9 mouse cellular contexts compared by ENCODE assay signal in the genomic region with DNA sequence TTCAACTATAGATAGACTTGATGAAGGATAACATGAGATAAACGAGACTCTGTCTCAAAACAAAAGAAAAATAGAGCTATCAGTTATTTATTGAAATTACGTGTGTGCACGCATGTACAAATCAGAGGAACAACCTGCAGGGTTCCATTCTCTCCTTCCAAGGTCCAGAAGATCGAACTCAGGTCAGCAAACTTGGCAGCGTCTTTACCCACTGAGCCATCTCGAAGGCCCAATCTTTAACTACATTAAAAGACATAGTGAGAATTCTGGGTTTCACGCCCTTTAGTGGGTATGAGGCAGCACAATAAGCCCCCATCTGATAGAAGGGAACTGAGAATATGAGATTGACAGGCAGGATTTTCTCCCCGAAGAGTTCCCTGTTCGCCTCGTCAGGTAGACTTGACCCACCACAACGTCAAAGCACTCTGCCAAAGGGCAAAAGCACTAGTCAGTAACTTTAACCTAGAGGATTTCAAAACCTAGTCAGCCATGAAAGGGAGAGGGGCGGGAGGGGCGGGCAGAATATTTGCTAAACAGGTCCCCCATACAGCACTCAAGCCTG. TPM values are rescaled to one million over a fixed set of nuclear protein-coding genes. Genes with fewer than 3 reads are reported as not detected.
A peak's percentile ranks its signal among the peaks of the same experiment; 100 is the strongest.
DNase-seq lines count a peak whose midpoint lies in the region; ATAC-seq lines count a peak whose summit lies in the region.
"Had no signal": no experiment of that assay in that cellular context is flagged by ENCODE, and none has a peak within 500 bp of the region (broad histone marks: within the 10 kb centered on the region; RNA-seq: fewer than 3 reads in every experiment).

No protein-coding gene starts in this region.

- peak overlapping the region; percentile 77 for H3K9ac ChIP-seq in heart, embryonic 11.5 days (ENCODE audit: low read depth, low read length)
- H3K9ac ChIP-seq in embryonic facial prominence, embryonic 15.5 days, result no peak overlapping the region
- H3K9ac ChIP-seq in midbrain, embryonic 14.5 days (replicated peaks; ENCODE audit: low read length), result peak overlapping the region; percentile 82

- peaks cover 22% of the 10 kb centered on the region for H3K4me1 ChIP-seq in heart, embryonic 11.5 days (ENCODE audit: control insufficient read depth, insufficient read depth, low read length)
- H3K4me1 ChIP-seq in embryonic facial prominence, embryonic 15.5 days, result peaks cover 20% of the 10 kb centered on the region
- H3K4me1 ChIP-seq in midbrain, embryonic 14.5 days (ENCODE audit: control insufficient read depth, insufficient read depth, low read length), result peaks cover 14% of the 10 kb centered on the region

- no peak for ATAC-seq in heart, embryonic 11.5 days (replicated peaks; ENCODE audit: insufficient number of reproducible peaks, low FRiP score, low TSS enrichment)
- ATAC-seq in embryonic facial prominence, embryonic 15.5 days (ENCODE audit: insufficient number of reproducible peaks, low FRiP score, low TSS enrichment, low read depth), result no peak
- ATAC-seq in midbrain, embryonic 14.5 days (ENCODE audit: low FRiP score, low TSS enrichment), result no peak

- H3K36me3 ChIP-seq in heart, embryonic 11.5 days (ENCODE audit: control insufficient read depth, insufficient read depth, low read length), result no peaks in the 10 kb centered on the region
- no peaks in the 10 kb centered on the region for H3K36me3 ChIP-seq in embryonic facial prominence, embryonic 15.5 days
- H3K36me3 ChIP-seq in midbrain, embryonic 14.5 days (ENCODE audit: control insufficient read depth, insufficient read depth, low read length), result no peaks in the 10 kb centered on the region

- no peak for DNase-seq in heart, postnatal 4 days
- DNase-seq in kidney, adult 9 months, result peak; percentile 68
- no peak for DNase-seq in midbrain, embryonic 14.5 days
- no peak for DNase-seq in right cerebral cortex, adult 2 months (ENCODE audit: low spot score in 2 of 2)
- DNase-seq in thymus, postnatal 0 days (ENCODE audit: low spot score), result no peak
- no peak for DNase-seq in layer of hippocampus, adult 9-10 months (ENCODE audit: low spot score)

- no peaks in the 10 kb centered on the region for H3K27me3 ChIP-seq in heart, embryonic 11.5 days (ENCODE audit: control insufficient read depth, insufficient read depth, low read length)
- no peaks in the 10 kb centered on the region for H3K27me3 ChIP-seq in embryonic facial prominence, embryonic 15.5 days
- no peaks in the 10 kb centered on the region for H3K27me3 ChIP-seq in midbrain, embryonic 14.5 days (ENCODE audit: control insufficient read depth, insufficient read depth, low read length)

- no peaks in the 10 kb centered on the region for H3K9me3 ChIP-seq in heart, embryonic 11.5 days (replicated peaks; ENCODE audit: control insufficient read depth, low read length)
- H3K9me3 ChIP-seq in embryonic facial prominence, embryonic 15.5 days (replicated peaks), result no peaks in the 10 kb centered on the region
- H3K9me3 ChIP-seq in midbrain, embryonic 14.5 days (ENCODE audit: control insufficient read depth, low read length), result no peaks in the 10 kb centered on the region

- 38% methylated on average over 13 of the region's 13 CpGs for WGBS in heart, embryonic 11.5 days (ENCODE audit: insufficient replicate concordance)
- WGBS in embryonic facial prominence, embryonic 15.5 days, result 41% methylated on average over 13 of the region's 13 CpGs
- 35% methylated on average over 13 of the region's 13 CpGs for WGBS in midbrain, embryonic 14.5 days

- peak overlapping the region; percentile 70 for H3K4me3 ChIP-seq in heart, embryonic 11.5 days (ENCODE audit: low read depth, low read length)
- peak overlapping the region; percentile 74 for H3K4me3 ChIP-seq in embryonic facial prominence, embryonic 15.5 days (replicated peaks)
- H3K4me3 ChIP-seq in midbrain, embryonic 14.5 days (replicated peaks; ENCODE audit: low read depth, low read length), result peak overlapping the region; percentile 81

- peak overlapping the region; percentile 87 for H3K4me2 ChIP-seq in heart, embryonic 11.5 days
- peak overlapping the region; percentile 74 for H3K4me2 ChIP-seq in embryonic facial prominence, embryonic 15.5 days (replicated peaks)
- H3K4me2 ChIP-seq in midbrain, embryonic 14.5 days (ENCODE audit: low read length), result peak overlapping the region; percentile 90

- no peak overlapping the region for H3K27ac ChIP-seq in heart, embryonic 11.5 days (ENCODE audit: low read depth, low read length)
- H3K27ac ChIP-seq in embryonic facial prominence, embryonic 15.5 days (replicated peaks), result no peak overlapping the region
- H3K27ac ChIP-seq in midbrain, embryonic 14.5 days (replicated peaks; ENCODE audit: low read depth, low read length), result peak overlapping the region; percentile 91; the same call in 1 of the 2 replicates
- H3K27ac ChIP-seq: macrophage had no signal

RNA-seq across cellular contexts. Expression of gene Castor2, which starts 1.1 kb away (rescaled TPM):
- 5.7 and 8.0 TPM in 2 replicates for polyA plus RNA-seq in heart, embryonic 11.5 days (2014; fragmentation: Nextera tagmentation; extraction: Ambion mirVana)
- total RNA-seq in heart, postnatal 4 days (2021), result 10 to 100 TPM; 15.9 to 16.8 TPM
- 9.1 and 9.7 TPM in 2 replicates for polyA plus RNA-seq in embryonic facial prominence, embryonic 15.5 days (2015; fragmentation: Nextera tagmentation; extraction: Ambion mirVana)
- polyA plus RNA-seq in midbrain, embryonic 14.5 days (2014; fragmentation: Nextera tagmentation; extraction: Ambion mirVana), result 31.7 and 33.2 TPM in 2 replicates
- polyA plus RNA-seq in thymus, postnatal 0 days (2015; fragmentation: Nextera tagmentation; extraction: Ambion mirVana), result 2.3 and 3.4 TPM in 2 replicates
